Mouse (Mus musculus): ENCODE measurements at regions not wholly inside any gene's neighbourhood (a gene's known extent, or its start where the extent isn't known, plus 50 kb on each side); places are given as distances from the start of the nearest gene placed in this dataset.
"Not testable (repeated sequence)": the region's sequence is repeated elsewhere in the genome, so short reads cannot be mapped to it uniquely, and the experiment has no call there.

- Histone ChIP-seq H3K9me3 (no peaks in the 10 kb centered on the region), H3K4me1 (no peaks in the 10 kb centered on the region), H3K36me3 (no peaks in the 10 kb centered on the region), H3K4me2 (no peak overlapping the region), H3K27ac (no peak overlapping the region), H3K9ac (no peak overlapping the region), H3K27me3 (replicated peaks) (no peaks in the 10 kb centered on the region), H3K4me3 (replicated peaks) (no peak overlapping the region)
- ATAC-seq (ENCODE audit: insufficient read depth, low FRiP score, low read depth) = no peak
- 78% methylated on average over 11 of the region's 11 CpGs for WGBS
Measured at GRCm38 (mm10) chr2:17855566-17856264, 124.5 kb upstream of the Nebl start.

- H3K9ac ChIP-seq = no peak overlapping the region
- no peak overlapping the region for H3K4me3 ChIP-seq (replicated peaks)
- no peak overlapping the region for H3K4me2 ChIP-seq
- no peaks in the 10 kb centered on the region for H3K27me3 ChIP-seq (replicated peaks)
- no peaks in the 10 kb centered on the region for H3K36me3 ChIP-seq
- no peak for ATAC-seq (ENCODE audit: insufficient read depth, low FRiP score, low read depth)
- no peaks in the 10 kb centered on the region for H3K4me1 ChIP-seq
- WGBS = 53% methylated on average over 3 of the region's 3 CpGs
- no peaks in the 10 kb centered on the region for H3K9me3 ChIP-seq
- H3K27ac ChIP-seq = no peak overlapping the region
Measured at GRCm38 (mm10) chr2:17854088-17854487, 122.8 kb upstream of the Nebl start.

GRCm38 (mm10) chr2:17853500-17854011 is 122.3 kb upstream of the Nebl start:
- no peaks in the 10 kb centered on the region for H3K27me3 ChIP-seq (replicated peaks)
- no peak for ATAC-seq (ENCODE audit: insufficient read depth, low FRiP score, low read depth)
- WGBS = 52% methylated on average over 11 of the region's 11 CpGs

GRCm38 (mm10) chr2:17852740-17853499 is 121.7 kb upstream of the Nebl start:
- no peak for ATAC-seq (ENCODE audit: insufficient read depth, low FRiP score, low read depth)
- Histone ChIP-seq H3K27me3 (replicated peaks) (no peaks in the 10 kb centered on the region), H3K4me3 (replicated peaks) (no peak overlapping the region), H3K9me3 (no peaks in the 10 kb centered on the region), H3K27ac (no peak overlapping the region), H3K4me1 (no peaks in the 10 kb centered on the region), H3K9ac (no peak overlapping the region), H3K36me3 (no peaks in the 10 kb centered on the region), H3K4me2 (peak overlapping the region; percentile 17; the same call in 1 of the 2 replicates)
- 11% methylated on average over 16 of the region's 16 CpGs for WGBS

More at GRCm38 (mm10) chr2:17853500-17854011, 122.3 kb upstream of the Nebl start:
- Histone ChIP-seq H3K4me1 (no peaks in the 10 kb centered on the region), H3K27ac (no peak overlapping the region), H3K4me3 (replicated peaks) (no peak overlapping the region), H3K36me3 (no peaks in the 10 kb centered on the region), H3K9me3 (no peaks in the 10 kb centered on the region), H3K9ac (no peak overlapping the region), H3K4me2 (no peak overlapping the region)

GRCm38 (mm10) chr2:17850741-17851140 is 119.5 kb upstream of the Nebl start:
- Histone ChIP-seq H3K4me2 (no peak overlapping the region), H3K27ac (no peak overlapping the region), H3K9ac (no peak overlapping the region), H3K36me3 (no peaks in the 10 kb centered on the region), H3K27me3 (replicated peaks) (no peaks in the 10 kb centered on the region), H3K4me3 (replicated peaks) (no peak overlapping the region), H3K9me3 (no peaks in the 10 kb centered on the region), H3K4me1 (no peaks in the 10 kb centered on the region)
- WGBS = 93% methylated on average over 4 of the region's 4 CpGs
- ATAC-seq (ENCODE audit: insufficient read depth, low FRiP score, low read depth) = no peak

- Histone ChIP-seq H3K27ac (no peak overlapping the region), H3K4me1 (no peaks in the 10 kb centered on the region), H3K4me2 (no peak overlapping the region), H3K9me3 (no peaks in the 10 kb centered on the region), H3K36me3 (no peaks in the 10 kb centered on the region), H3K9ac (no peak overlapping the region), H3K4me3 (replicated peaks) (no peak overlapping the region), H3K27me3 (replicated peaks) (no peaks in the 10 kb centered on the region)
- WGBS = 30% methylated on average over 4 of the region's 4 CpGs
- ATAC-seq (ENCODE audit: insufficient read depth, low FRiP score, low read depth) = no peak
Measured at GRCm38 (mm10) chr2:17849267-17849666, 118.0 kb upstream of the Nebl start.

- WGBS = 79% methylated on average over 7 of the region's 7 CpGs
- ATAC-seq (ENCODE audit: insufficient read depth, low FRiP score, low read depth); H3K4me1 ChIP-seq; H3K27ac ChIP-seq; H3K4me2 ChIP-seq; H3K9me3 ChIP-seq; H3K27me3 ChIP-seq (replicated peaks); H3K4me3 ChIP-seq (replicated peaks); H3K36me3 ChIP-seq; H3K9ac ChIP-seq: not testable (repeated sequence)
Measured at GRCm38 (mm10) chr2:17845447-17846092, 114.3 kb upstream of the Nebl start.

- Histone ChIP-seq H3K27me3 (replicated peaks) (no peaks in the 10 kb centered on the region), H3K9ac (no peak overlapping the region), H3K4me1 (no peaks in the 10 kb centered on the region; the same call in 1 of the 2 replicates), H3K9me3 (no peaks in the 10 kb centered on the region), H3K36me3 (no peaks in the 10 kb centered on the region), H3K27ac (no peak overlapping the region), H3K4me3 (replicated peaks) (no peak overlapping the region), H3K4me2 (no peak overlapping the region)
- 69% methylated on average over 8 of the region's 8 CpGs for WGBS
- no peak for ATAC-seq (ENCODE audit: insufficient read depth, low FRiP score, low read depth)
Measured at GRCm38 (mm10) chr2:17844662-17845446, 113.6 kb upstream of the Nebl start.

GRCm38 (mm10) chr2:17841963-17842362 is 110.7 kb upstream of the Nebl start:
- Histone ChIP-seq H3K9me3 (no peaks in the 10 kb centered on the region), H3K27ac (no peak overlapping the region), H3K9ac (no peak overlapping the region), H3K4me1 (no peaks in the 10 kb centered on the region; the same call in 1 of the 2 replicates), H3K4me3 (replicated peaks) (no peak overlapping the region), H3K4me2 (no peak overlapping the region), H3K36me3 (no peaks in the 10 kb centered on the region), H3K27me3 (replicated peaks) (no peaks in the 10 kb centered on the region)
- ATAC-seq (ENCODE audit: insufficient read depth, low FRiP score, low read depth) = no peak
- WGBS = 40% methylated on average over 3 of the region's 3 CpGs

GRCm38 (mm10) chr2:17841546-17841945 is 110.3 kb upstream of the Nebl start:
- H3K4me1 ChIP-seq = no peaks in the 10 kb centered on the region; the same call in 1 of the 2 replicates
- no peaks in the 10 kb centered on the region for H3K9me3 ChIP-seq
- 83% methylated on average over 2 of the region's 2 CpGs for WGBS
- ATAC-seq (ENCODE audit: insufficient read depth, low FRiP score, low read depth) = no peak
- H3K36me3 ChIP-seq = no peaks in the 10 kb centered on the region
- H3K9ac ChIP-seq = no peak overlapping the region
- no peak overlapping the region for H3K4me3 ChIP-seq (replicated peaks)
- no peak overlapping the region for H3K4me2 ChIP-seq
- no peaks in the 10 kb centered on the region for H3K27me3 ChIP-seq (replicated peaks)
- H3K27ac ChIP-seq = no peak overlapping the region

- H3K27ac ChIP-seq = no peak overlapping the region
- 77% methylated on average over 4 of the region's 4 CpGs for WGBS
- no peaks in the 10 kb centered on the region for H3K9me3 ChIP-seq
- no peak overlapping the region for H3K4me3 ChIP-seq (replicated peaks)
- H3K36me3 ChIP-seq = no peaks in the 10 kb centered on the region
- H3K27me3 ChIP-seq (replicated peaks) = no peaks in the 10 kb centered on the region
- H3K4me2 ChIP-seq = no peak overlapping the region
- no peaks in the 10 kb centered on the region; the same call in 1 of the 2 replicates for H3K4me1 ChIP-seq
- no peak for ATAC-seq (ENCODE audit: insufficient read depth, low FRiP score, low read depth)
- H3K9ac ChIP-seq = no peak overlapping the region
Measured at GRCm38 (mm10) chr2:17840941-17841498, 109.8 kb upstream of the Nebl start.

All from stomach, embryonic 15.5 days (tissue).